Mouse (Mus musculus) thymus, postnatal 14 days (tissue): Measurements from ENCODE around the gene Olfr1265.

ENCODE experiments used
- DNase-seq: peaks from one replicate; pipeline ENCODE4 v3.0.0; 2021

The Olfr1265 gene

GRCm38 (mm10) chr2:90035037-90035436 is at the start of gene Olfr1265:
Olfr1265 (plus strand) TSS chr2:90035337.
- no peak for DNase-seq

GRCm38 (mm10) chr2:89990921-89991320 is 44.2 kb upstream of the Olfr1265 start, which contains the start of gene Olfr1261:
Olfr1261 (plus strand) TSS chr2:89991221.
- no peak for DNase-seq

GRCm38 (mm10) chr2:89999845-90000244 is 35.3 kb upstream of the Olfr1265 start, which contains the start of gene Olfr1262:
Olfr1262 (plus strand) TSS chr2:90000145.
- no peak for DNase-seq

GRCm38 (mm10) chr2:90011831-90012230 is 23.3 kb upstream of the Olfr1265 start, which contains the start of gene Olfr1263:
Olfr1263 (plus strand) TSS chr2:90012131.
- no peak for DNase-seq

- DNase-seq, result no peak
Measured at GRCm38 (mm10) chr2:90025477-90025876, 9.7 kb upstream of the Olfr1265 start, which contains the start of gene Olfr1264. Olfr1264 (minus strand) TSS chr2:90025577.

GRCm38 (mm10) chr2:90063494-90063893 is 28.4 kb downstream of the Olfr1265 start, which contains the start of gene Olfr140:
Olfr140 (minus strand) TSS chr2:90063594.
- no peak for DNase-seq

GRCm38 (mm10) chr2:90070065-90070464 is 34.9 kb downstream of the Olfr1265 start:
- no peak for DNase-seq
